Mouse (Mus musculus): ENCODE data around the gene Hnrnpul2. TPM values are rescaled to one million over a fixed set of nuclear protein-coding genes. Genes with fewer than 3 reads are reported as not detected.
A peak's percentile ranks its signal among the peaks of the same experiment; 100 is the strongest.

The Hnrnpul2 gene
- polyA plus RNA-seq, 2 experiments = 2.8 to 39.5 TPM

DNA sequence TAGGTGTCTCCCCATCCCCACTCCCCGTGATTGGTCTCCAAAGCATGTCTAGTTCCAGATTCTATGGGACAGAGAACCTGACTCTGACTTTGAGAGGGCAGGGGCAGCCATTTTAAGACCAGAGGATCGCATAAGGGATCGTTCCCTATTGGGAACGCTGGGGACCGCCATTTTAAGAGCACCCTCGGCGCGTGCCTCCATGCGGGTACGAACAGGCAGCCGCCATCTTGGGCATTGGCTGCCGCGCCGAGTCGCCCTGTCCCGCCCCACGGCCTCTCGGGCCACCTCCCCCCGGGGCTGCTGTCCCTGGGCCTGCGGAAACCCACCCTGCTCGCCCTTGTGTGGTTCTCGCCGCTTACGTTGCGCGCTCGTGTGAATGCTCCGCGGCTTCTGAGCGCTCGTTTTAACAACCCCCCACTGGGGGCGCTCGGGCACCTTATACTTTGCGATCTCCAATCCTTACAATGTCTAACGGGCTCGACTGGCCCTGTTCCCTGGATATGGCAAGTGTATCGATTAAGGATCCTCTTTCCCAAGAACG is 17.5 kb downstream of the Hnrnpul2 start, which contains the start of gene Bscl2:
TSS of gene Bscl2 (plus strand) at position 217 of the 541 bp plus-strand sequence.
- Histone ChIP-seq H3K9ac (replicated peaks) (peak within 1 kb of the TSS; percentile 78), H3K4me3 (ENCODE audit: insufficient read depth in 1 of 2, low read depth in 2 of 2, low read length in 2 of 2) (peak within 1 kb of the TSS; percentile 60 to 62), H3K4me2 (ENCODE audit: low read depth) (peak within 1 kb of the TSS; percentile 90), H3K4me1 (replicated peaks; ENCODE audit: control insufficient read depth in 2 of 2, insufficient read depth in 2 of 2, low read length in 1 of 2) (peaks cover 4 to 28% of the 10 kb centered on the region in 2 experiments), H3K27ac (peak within 1 kb of the TSS; percentile 30), H3K36me3 (replicated peaks; ENCODE audit: control insufficient read depth, insufficient read depth, low read depth) (peaks cover 27% of the 10 kb centered on the region), H3K27me3 (ENCODE audit: control insufficient read depth, insufficient read depth, low read length) (no peaks in the 10 kb centered on the region), H3K9me3 (ENCODE audit: control insufficient read depth, low read length) (no peaks in the 10 kb centered on the region)
- ATAC-seq (ENCODE audit: insufficient read depth) = peak; percentile 74
- DNase-seq (ENCODE audit: low read depth in 3 of 3, low spot score in 3 of 3) = peak; percentile 60 to 71 (median 65)
- WGBS (ENCODE audit: insufficient replicate concordance) = 1% methylated on average over 38 of the region's 38 CpGs
- TF ChIP-seq CTCF (IDR thresholded peaks at IDR 0.05; ENCODE audit: low read depth) (peak; percentile 73), EP300 (IDR thresholded peaks at IDR 0.05; ENCODE audit: low read depth) (0 out of 2 replicates have a peak, but pooled peaks have one; percentile 23)

DNA sequence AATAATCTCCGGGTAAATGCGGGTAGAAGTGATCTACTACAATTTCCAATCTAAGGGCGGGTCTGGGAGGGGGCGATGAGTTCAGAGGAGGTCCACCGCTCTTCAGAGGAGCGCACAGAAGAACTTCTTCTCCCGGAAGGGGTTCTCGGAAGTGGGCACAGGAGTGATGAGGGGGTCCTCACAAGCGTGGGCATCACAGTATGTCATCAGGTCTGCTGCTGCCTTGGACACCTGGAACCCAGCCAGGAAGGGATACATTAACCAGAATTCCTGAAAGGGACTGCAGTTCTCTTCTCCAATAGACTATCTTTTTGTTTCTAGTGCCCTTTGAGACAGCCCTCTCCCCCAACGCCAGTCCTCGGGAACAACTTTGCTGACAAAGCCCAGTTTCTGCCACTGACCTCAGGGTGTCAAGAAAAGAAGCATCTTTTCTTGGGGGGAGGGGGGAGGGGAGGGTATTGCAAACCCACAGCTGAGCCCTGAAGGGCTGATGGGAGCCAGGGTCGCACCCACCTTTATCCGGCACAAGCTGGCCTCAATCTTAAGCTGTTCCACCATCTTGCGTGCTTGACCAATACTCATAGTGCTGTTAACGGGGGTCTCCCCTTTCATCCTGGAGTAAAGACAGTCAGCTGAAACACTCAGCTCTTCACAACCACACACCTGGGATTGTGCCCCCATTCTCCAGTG is 18.4 kb downstream of the Hnrnpul2 start:
- WGBS (ENCODE audit: insufficient replicate concordance) = 23% methylated on average over 15 of the region's 15 CpGs
- no peak for DNase-seq (ENCODE audit: low read depth in 3 of 3, low spot score in 3 of 3)

DNA sequence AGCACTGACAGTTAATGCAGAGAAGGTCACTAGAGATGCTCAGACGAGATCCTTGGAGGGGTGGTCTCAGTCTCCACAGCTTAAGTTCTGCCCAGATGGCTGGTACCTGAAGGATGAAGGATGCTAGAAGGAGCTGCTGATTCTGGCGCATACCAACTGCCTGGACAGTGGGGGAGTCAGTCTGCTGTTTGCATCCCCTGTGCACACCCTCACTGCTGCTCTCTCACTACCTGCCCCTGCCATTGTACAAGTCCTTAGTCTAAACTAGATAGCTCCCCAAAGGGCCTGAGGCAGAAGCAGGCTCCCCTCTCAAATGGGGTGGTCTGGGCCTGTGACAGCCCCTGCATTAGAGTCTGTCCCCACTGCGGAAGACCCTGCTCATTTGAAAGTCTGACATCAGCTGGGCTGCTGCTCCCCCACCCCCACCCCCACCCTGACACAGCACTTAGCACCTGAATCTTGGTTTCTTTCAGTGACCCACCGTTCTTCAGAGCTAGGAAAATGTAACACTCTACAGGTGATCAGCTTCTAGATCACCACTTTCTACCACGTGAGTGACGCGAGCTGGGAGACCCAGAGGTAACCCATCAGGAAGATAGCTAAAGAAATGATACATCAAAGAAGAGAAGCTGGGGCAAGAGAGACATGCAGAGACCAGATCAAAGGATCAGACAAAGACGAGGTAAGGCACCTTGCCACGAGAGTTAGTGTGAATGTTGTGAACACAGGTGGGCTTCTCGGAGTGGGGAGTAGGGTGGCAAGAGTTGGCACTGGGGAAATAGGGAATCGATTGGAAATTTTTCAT is 19.5 kb downstream of the Hnrnpul2 start, which contains the start of gene Gng3:
TSS of gene Gng3 (minus strand) at position 92 of the 805 bp plus-strand sequence.
- H3K4me2 ChIP-seq (ENCODE audit: low read depth) = peak within 1 kb of the TSS; percentile 90
- peak within 1 kb of the TSS; percentile 78 for H3K9ac ChIP-seq (replicated peaks)
- no peak for TF ChIP-seq CTCF (IDR thresholded peaks at IDR 0.05; ENCODE audit: low read depth)
- no peak for TF ChIP-seq EP300 (IDR thresholded peaks at IDR 0.05; ENCODE audit: low read depth)
- whole genome bisulfite sequencing (ENCODE audit: insufficient replicate concordance) = 71% methylated on average over 11 of the region's 11 CpGs
- ATAC-seq (ENCODE audit: insufficient read depth) (no peak), DNase-seq (ENCODE audit: low read depth in 3 of 3, low spot score in 3 of 3) (no peak)
- peak within 1 kb of the TSS; percentile 60 to 62 for H3K4me3 ChIP-seq (ENCODE audit: insufficient read depth in 1 of 2, low read depth in 2 of 2, low read length in 2 of 2)
- H3K4me1 ChIP-seq (replicated peaks; ENCODE audit: control insufficient read depth in 2 of 2, insufficient read depth in 2 of 2, low read length in 1 of 2) = peaks cover 4 to 28% of the 10 kb centered on the region in 2 experiments
- no peaks in the 10 kb centered on the region for H3K9me3 ChIP-seq (ENCODE audit: control insufficient read depth, low read length)
- no peaks in the 10 kb centered on the region for H3K27me3 ChIP-seq (ENCODE audit: control insufficient read depth, insufficient read depth, low read length)
- H3K27ac ChIP-seq = peak within 1 kb of the TSS; percentile 8; the same call in 1 of the 2 replicates
- H3K36me3 ChIP-seq (replicated peaks; ENCODE audit: control insufficient read depth, insufficient read depth, low read depth) = peaks cover 7% of the 10 kb centered on the region

More for the DNA sequence above, 18.4 kb downstream of the Hnrnpul2 start:
- Histone ChIP-seq H3K4me1 (replicated peaks; ENCODE audit: control insufficient read depth in 2 of 2, insufficient read depth in 2 of 2, low read length in 1 of 2) (peaks cover 4 to 28% of the 10 kb centered on the region in 2 experiments), H3K4me3 (ENCODE audit: insufficient read depth in 1 of 2, low read depth in 2 of 2, low read length in 2 of 2) (peak overlapping the region; percentile 60 to 62), H3K9ac (replicated peaks) (peak overlapping the region; percentile 78), H3K36me3 (replicated peaks; ENCODE audit: control insufficient read depth, insufficient read depth, low read depth) (peaks cover 18% of the 10 kb centered on the region), H3K27me3 (ENCODE audit: control insufficient read depth, insufficient read depth, low read length) (no peaks in the 10 kb centered on the region), H3K27ac (peak overlapping the region; percentile 30), H3K9me3 (ENCODE audit: control insufficient read depth, low read length) (no peaks in the 10 kb centered on the region), H3K4me2 (ENCODE audit: low read depth) (peak overlapping the region; percentile 90)
- ATAC-seq (ENCODE audit: insufficient read depth) = peak; percentile 22; the same call in 1 of the 2 replicates
- TF ChIP-seq EP300 (IDR thresholded peaks at IDR 0.05; ENCODE audit: low read depth) (no peak), CTCF (IDR thresholded peaks at IDR 0.05; ENCODE audit: low read depth) (no peak)

DNA sequence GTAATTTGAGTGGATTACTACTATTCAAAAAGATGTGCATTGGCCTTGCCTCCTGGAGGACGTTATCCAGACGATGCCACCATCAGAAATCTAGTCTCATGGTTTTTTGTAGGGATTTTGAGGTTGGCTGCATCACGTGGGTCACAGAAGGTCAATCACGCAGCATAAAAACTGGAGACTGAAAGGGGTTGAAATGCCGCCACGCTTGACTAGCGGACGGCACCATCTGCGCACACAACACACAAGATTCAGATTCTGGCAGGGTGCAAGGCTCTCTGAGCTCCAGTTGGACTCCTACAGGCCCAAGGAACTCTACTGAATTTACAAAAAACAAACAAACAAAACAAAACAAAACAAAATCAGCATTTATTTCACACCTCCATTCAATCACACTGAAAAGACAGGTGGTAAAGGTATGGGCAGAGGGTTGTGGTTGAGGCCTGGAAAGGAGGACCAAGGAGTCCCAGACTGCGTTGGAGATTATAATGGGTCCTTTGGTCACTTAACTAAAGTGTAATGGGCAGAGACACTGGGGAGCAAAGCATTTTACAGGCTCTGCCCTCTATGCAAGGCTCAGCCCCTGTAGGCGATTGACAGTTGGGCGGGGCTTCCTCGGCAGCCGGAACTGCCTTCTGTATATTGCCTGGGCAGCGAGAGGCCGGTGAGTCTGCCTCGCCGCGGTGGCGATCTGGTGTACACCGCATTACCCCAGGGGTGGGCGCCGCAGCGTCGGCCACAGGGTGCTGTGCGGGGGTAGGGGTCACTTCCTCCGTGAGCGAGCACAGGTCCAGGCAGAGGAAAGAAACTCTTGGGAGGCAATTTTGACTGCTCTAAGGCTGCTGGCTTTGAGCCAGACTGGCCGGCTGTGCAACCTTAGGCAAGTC is 20.3 kb downstream of the Hnrnpul2 start:
- ATAC-seq (ENCODE audit: insufficient read depth) (peak; percentile 67), DNase-seq (ENCODE audit: low read depth in 3 of 3, low spot score in 3 of 3) (peak in 2 of 3 experiments; percentile 60 to 61)
- Histone ChIP-seq H3K4me3 (ENCODE audit: insufficient read depth in 1 of 2, low read depth in 2 of 2, low read length in 2 of 2) (peak overlapping the region; percentile 55 to 56), H3K4me2 (ENCODE audit: low read depth) (peak overlapping the region; percentile 64), H3K27ac (0 out of 2 replicates have a peak overlapping the region, but pooled peaks have one; percentile 8), H3K4me1 (replicated peaks; ENCODE audit: control insufficient read depth in 2 of 2, insufficient read depth in 2 of 2, low read length in 1 of 2) (peaks cover 4 to 28% of the 10 kb centered on the region in 2 experiments), H3K27me3 (ENCODE audit: control insufficient read depth, insufficient read depth, low read length) (no peaks in the 10 kb centered on the region), H3K9ac (replicated peaks) (peak overlapping the region; percentile 51), H3K36me3 (replicated peaks; ENCODE audit: control insufficient read depth, insufficient read depth, low read depth) (peaks cover 2% of the 10 kb centered on the region; the same call in 1 of the 2 replicates), H3K9me3 (ENCODE audit: control insufficient read depth, low read length) (no peaks in the 10 kb centered on the region)
- 26% methylated on average over 29 of the region's 29 CpGs for WGBS (ENCODE audit: insufficient replicate concordance)
- TF ChIP-seq EP300 (IDR thresholded peaks at IDR 0.05; ENCODE audit: low read depth) (no peak), CTCF (IDR thresholded peaks at IDR 0.05; ENCODE audit: low read depth) (peak; percentile 17; the same call in 1 of the 2 replicates)
